Mouse (Mus musculus) left cerebral cortex, adult 2 months (tissue): ENCODE measurements around the gene Rcl1. TPM values are rescaled to one million over a fixed set of nuclear protein-coding genes. Genes with fewer than 3 reads are reported as not detected.

ENCODE experiments used
- DNase-seq, 2 experiments: peaks; one replicate each; pipeline ENCODE4 v3.0.0; 2021 to 2022; ENCODE audit warnings: low spot score in 2 of 2, mixed read lengths in 1 of 2; ENCODE audit errors: extremely low spot score in 1 of 2
- H3K27ac ChIP-seq: fragments of 200-600 bp; 2 replicates; pipeline ENCODE4 v1.8.1; 2022
- H3K4me3 ChIP-seq: fragments of 200-600 bp; 2 replicates; pipeline ENCODE4 v1.8.1; 2022
- CTCF ChIP-seq: fragments of 200-600 bp; IDR thresholded peaks from 2 replicates; pipeline ENCODE4 v1.8.1; 2022; ENCODE audit warnings: antibody characterized with exemption, mild to moderate bottlenecking, moderate library complexity
- intact Hi-C: fragments of 180-260 bp; cut with DNase I; formaldehyde crosslinking; loops from one replicate; pipeline ENCODE4 v1.15.1; 2025
- total RNA-seq, 2 experiments: library from RNA; stranded (reverse); gene quantifications; 2 replicates each; pipeline ENCODE4 v1.2.3; 2021

Rcl1 gene
- total RNA-seq, 2 experiments from 2014 or later, result 15.5 to 15.7 TPM

GRCm38 (mm10) chr19:29113746-29114649 is 12.8 kb downstream of the Rcl1 start:
- intact Hi-C loops, result no loop called here
- no peak for DNase-seq
- TF ChIP-seq CTCF, result no peak
- H3K4me3 ChIP-seq, result no peak overlapping the region
- H3K27ac ChIP-seq, result no peak overlapping the region

GRCm38 (mm10) chr19:29116796-29117195 is 15.6 kb downstream of the Rcl1 start:
- intact Hi-C loops, result no loop called here
- no peak for DNase-seq
- no peak overlapping the region for H3K27ac ChIP-seq
- TF ChIP-seq CTCF, result no peak
- no peak overlapping the region for H3K4me3 ChIP-seq

GRCm38 (mm10) chr19:29118196-29118595 is 17.0 kb downstream of the Rcl1 start:
- intact Hi-C loops, result no loop called here
- DNase-seq, result no peak
- Histone ChIP-seq H3K27ac (no peak overlapping the region), H3K4me3 (no peak overlapping the region)
- TF ChIP-seq CTCF, result no peak

GRCm38 (mm10) chr19:29120311-29120710 is 19.1 kb downstream of the Rcl1 start:
- intact Hi-C loops, result no loop called here

DNA sequence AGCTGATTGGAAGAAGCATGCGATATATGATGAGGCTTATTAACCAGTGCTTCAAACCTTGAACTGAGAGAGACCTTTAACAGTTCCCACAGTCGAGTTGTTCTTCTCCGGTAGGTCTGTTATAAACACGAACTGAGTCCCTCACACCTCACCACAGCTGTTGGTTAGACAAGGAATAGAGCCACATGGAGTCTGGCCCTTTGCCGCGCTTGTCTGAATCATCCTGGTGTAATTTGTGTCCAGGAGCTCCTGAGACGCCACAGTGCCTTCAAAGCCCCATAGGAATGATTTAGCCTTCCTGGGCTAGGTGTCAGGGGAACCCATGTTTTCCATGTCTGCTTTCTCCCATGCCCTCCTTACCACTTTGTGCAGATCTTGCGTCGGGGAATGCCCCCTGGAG is 20.2 kb downstream of the Rcl1 start:
- DNase-seq, result no peak
- intact Hi-C loops, result no loop called here
- H3K4me3 ChIP-seq, result no peak overlapping the region
- TF ChIP-seq CTCF, result no peak
- no peak overlapping the region for H3K27ac ChIP-seq

More at GRCm38 (mm10) chr19:29120311-29120710, 19.1 kb downstream of the Rcl1 start:
- DNase-seq, result no peak
- TF ChIP-seq CTCF, result no peak
- Histone ChIP-seq H3K27ac (no peak overlapping the region), H3K4me3 (no peak overlapping the region)

- no peak overlapping the region for H3K27ac ChIP-seq
- TF ChIP-seq CTCF, result no peak
- intact Hi-C loops, result no loop called here
- DNase-seq, result no peak
- H3K4me3 ChIP-seq, result no peak overlapping the region
These were observed 23.9 kb downstream of the Rcl1 start for GRCm38 (mm10) chr19:29124886-29125585.

GRCm38 (mm10) chr19:29126347-29127015 is 25.3 kb downstream of the Rcl1 start:
- no peak overlapping the region for H3K27ac ChIP-seq
- no peak for DNase-seq
- no peak for TF ChIP-seq CTCF
- intact Hi-C loops, result no loop called here
- no peak overlapping the region for H3K4me3 ChIP-seq

DNA sequence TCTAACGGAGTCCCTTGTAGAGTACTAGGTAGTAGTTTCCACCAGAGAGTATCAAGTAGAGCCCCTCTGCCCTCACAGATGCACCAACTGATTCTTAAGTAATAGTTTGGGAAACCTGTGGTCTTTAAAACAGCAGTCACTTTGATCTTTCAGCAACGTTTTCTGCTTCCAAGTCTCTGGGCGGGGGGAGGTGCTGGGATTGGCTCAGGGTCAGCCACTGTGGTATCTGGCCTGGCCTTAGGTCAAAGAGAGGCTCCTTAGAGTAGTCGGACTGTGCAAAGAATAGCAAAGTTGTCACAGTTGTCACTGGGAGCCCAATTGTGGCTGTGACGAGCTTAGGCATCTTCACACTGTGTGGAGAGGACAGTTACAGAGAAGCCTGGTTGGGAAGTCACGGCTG is 26.2 kb downstream of the Rcl1 start:
- no peak for DNase-seq
- H3K27ac ChIP-seq, result no peak overlapping the region
- intact Hi-C loops, result no loop called here
- H3K4me3 ChIP-seq, result no peak overlapping the region
- TF ChIP-seq CTCF, result no peak

- DNase-seq, result no peak
- H3K4me3 ChIP-seq, result no peak overlapping the region
- no peak for TF ChIP-seq CTCF
- intact Hi-C loops, result no loop called here
- H3K27ac ChIP-seq, result no peak overlapping the region
These were observed 27.0 kb downstream of the Rcl1 start for GRCm38 (mm10) chr19:29128217-29128616.

DNA sequence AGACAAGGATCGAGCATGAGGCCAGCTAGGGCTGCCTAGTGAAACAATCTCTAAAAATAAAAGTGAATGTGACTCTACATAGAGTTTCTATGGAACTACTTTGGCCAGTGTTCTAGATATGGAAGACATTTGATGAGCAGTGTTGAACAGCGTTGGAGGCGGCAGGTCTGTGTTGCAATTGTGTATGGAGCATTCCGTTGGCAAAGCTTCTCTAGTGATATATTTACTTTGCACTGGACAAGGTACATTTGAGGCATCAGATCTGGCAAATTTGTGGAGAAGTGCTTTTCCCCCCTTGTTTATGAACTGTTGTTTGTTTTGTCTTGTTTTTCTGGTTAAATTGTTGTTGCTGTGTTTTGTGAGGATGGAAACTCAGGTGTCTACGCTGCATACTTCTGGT is 28.4 kb downstream of the Rcl1 start:
- no peak for TF ChIP-seq CTCF
- Histone ChIP-seq H3K27ac (no peak overlapping the region), H3K4me3 (no peak overlapping the region)
- intact Hi-C loops, result no loop called here
- no peak for DNase-seq

- no peak for DNase-seq
- intact Hi-C loops, result no loop called here
- Histone ChIP-seq H3K27ac (no peak overlapping the region), H3K4me3 (no peak overlapping the region)
- no peak for TF ChIP-seq CTCF
These were observed 30.0 kb downstream of the Rcl1 start for GRCm38 (mm10) chr19:29131171-29131570.

- TF ChIP-seq CTCF, result no peak
- no peak for DNase-seq
- Histone ChIP-seq H3K4me3 (no peak overlapping the region), H3K27ac (no peak overlapping the region)
- intact Hi-C loops, result no loop called here
These were observed 33.1 kb downstream of the Rcl1 start for GRCm38 (mm10) chr19:29134293-29134692.
